Mouse (Mus musculus): Measurements from ENCODE around the gene Thbs3.

- TF ChIP-seq GATA1 (IDR thresholded peaks at IDR 0.05; ENCODE audit: borderline replicate concordance, low read length) (no peak), FLI1 (IDR thresholded peaks at IDR 0.05; ENCODE audit: low read length) (no peak)
These were observed 12.6 kb downstream of the Thbs3 start for GRCm38 (mm10) chr3:89227307-89228179.
